Mouse (Mus musculus): ENCODE data around the gene Hexdc. TPM values are rescaled to one million over a fixed set of nuclear protein-coding genes. Genes with fewer than 3 reads are reported as not detected.

Gene Hexdc
- polyA plus RNA-seq, 1 experiment from 2014 or later, result 5.1 TPM

GRCm38 (mm10) chr11:121232706-121233105 lies 28.5 kb downstream of the Hexdc start:
- WGBS, result 32% methylated on average over 4 of the region's 4 CpGs

DNA sequence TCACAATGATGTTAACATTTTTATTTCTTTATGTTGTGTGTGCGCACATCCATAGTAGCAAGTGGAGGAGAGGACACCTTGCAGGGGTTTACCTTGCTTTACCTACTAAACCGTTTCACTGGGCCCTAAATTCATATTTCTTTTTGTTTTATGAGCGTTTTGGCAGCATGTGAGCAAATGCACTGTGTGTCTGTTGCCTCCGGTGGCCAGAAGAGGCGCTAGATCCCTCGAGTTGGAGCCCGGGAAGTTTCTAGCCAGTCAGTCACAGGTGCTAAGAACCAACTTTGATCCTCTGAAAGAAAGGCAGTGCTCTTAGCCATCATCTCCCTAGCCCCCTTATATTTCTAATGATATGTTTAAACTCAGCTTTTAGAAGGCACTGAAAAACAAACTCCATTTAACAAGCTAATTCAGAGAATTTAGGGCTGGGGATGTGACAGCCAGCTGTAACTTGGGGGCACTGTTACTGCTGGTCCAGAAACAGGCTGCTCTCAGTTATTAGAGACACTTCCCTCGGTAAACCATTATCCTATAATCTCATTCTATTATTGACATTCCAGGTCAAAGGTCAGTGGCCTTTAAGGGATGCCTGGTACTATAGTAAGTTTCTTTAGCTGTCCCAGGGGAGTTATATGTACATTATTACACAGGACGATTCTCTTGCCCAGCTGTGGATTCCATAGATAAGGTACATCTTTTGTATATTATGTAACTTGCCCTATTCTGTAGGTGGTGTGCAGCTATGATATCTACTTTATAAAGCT lies 31.4 kb downstream of the Hexdc start:
- H3K9me3 ChIP-seq (replicated peaks), result no peaks in the 10 kb centered on the region
- no peaks in the 10 kb centered on the region for H3K27me3 ChIP-seq (ENCODE audit: low read depth, poor library complexity, severe bottlenecking)
- H3K27ac ChIP-seq (replicated peaks), result peak overlapping the region; percentile 98
- DNase-seq (ENCODE audit: low spot score), result peak; percentile 43
- H3K4me3 ChIP-seq, result peak overlapping the region; percentile 80; the same call in 1 of the 2 replicates
- peaks cover 35% of the 10 kb centered on the region for H3K4me1 ChIP-seq
- 29% methylated on average over 9 of the region's 9 CpGs for WGBS
- H3K36me3 ChIP-seq, result peaks cover 21% of the 10 kb centered on the region

More at GRCm38 (mm10) chr11:121232706-121233105, 28.5 kb downstream of the Hexdc start:
- DNase-seq (ENCODE audit: low spot score), result no peak
- H3K9me3 ChIP-seq (replicated peaks), result no peaks in the 10 kb centered on the region
- no peaks in the 10 kb centered on the region for H3K36me3 ChIP-seq
- H3K4me1 ChIP-seq, result peaks cover 39% of the 10 kb centered on the region
- no peak overlapping the region for H3K4me3 ChIP-seq
- H3K27ac ChIP-seq (replicated peaks), result no peak overlapping the region
- no peaks in the 10 kb centered on the region for H3K27me3 ChIP-seq (ENCODE audit: low read depth, poor library complexity, severe bottlenecking)

GRCm38 (mm10) chr11:121236564-121237344 lies 32.5 kb downstream of the Hexdc start, which contains the start of gene Narf:
Narf (plus strand) TSS chr11:121237253.
- Histone ChIP-seq H3K4me1 (peaks cover 32% of the 10 kb centered on the region), H3K4me3 (peak within 1 kb of the TSS; percentile 80), H3K27ac (replicated peaks) (peak within 1 kb of the TSS; percentile 98), H3K9me3 (replicated peaks) (no peaks in the 10 kb centered on the region), H3K36me3 (peaks cover 30% of the 10 kb centered on the region), H3K27me3 (ENCODE audit: low read depth, poor library complexity, severe bottlenecking) (no peaks in the 10 kb centered on the region)
- under 1% methylated on average over 50 of the region's 50 CpGs for WGBS
- peak; percentile 99 for DNase-seq (ENCODE audit: low spot score)

DNA sequence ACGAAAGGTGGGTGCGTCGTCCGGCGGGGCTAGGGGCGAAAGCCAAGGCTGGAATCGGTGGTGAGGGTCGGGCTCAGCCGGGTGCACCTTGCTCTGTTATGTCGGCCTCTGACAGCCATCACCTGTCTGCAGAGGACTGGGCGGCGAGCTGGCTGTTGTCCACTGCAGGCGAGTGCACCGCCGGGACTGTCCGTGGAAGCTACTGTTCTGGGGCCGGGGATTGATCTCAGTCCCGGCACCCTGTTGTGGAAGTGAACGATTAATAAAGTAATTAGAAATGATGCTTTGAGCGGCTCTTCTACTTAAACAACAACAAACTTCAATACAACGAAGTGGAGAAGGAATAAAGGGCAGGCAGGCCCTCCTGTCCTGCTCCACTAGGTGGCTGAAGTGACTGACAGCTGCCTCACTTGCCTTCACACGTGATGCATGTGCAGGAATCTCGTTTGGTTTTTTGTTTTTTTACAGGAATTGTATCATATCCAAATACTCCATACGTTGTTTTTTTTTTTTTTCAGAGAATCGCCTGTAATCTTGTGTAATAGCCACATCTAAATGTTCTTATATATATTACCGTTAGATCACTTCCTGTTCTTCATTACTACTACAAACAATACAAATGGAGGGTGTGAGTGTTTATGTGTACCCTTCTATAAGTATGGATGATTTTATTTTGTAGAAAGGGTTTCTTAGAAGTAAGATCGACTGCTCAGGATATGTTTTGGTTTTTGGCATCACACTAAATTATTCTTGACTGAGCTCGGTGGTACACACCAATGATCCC lies 33.3 kb downstream of the Hexdc start:
- DNase-seq (ENCODE audit: low spot score), result no peak
- H3K27ac ChIP-seq (replicated peaks), result peak overlapping the region; percentile 98
- H3K4me3 ChIP-seq, result peak overlapping the region; percentile 80
- peaks cover 31% of the 10 kb centered on the region for H3K4me1 ChIP-seq
- H3K9me3 ChIP-seq (replicated peaks), result no peaks in the 10 kb centered on the region
- H3K36me3 ChIP-seq, result peaks cover 38% of the 10 kb centered on the region
- 7% methylated on average over 28 of the region's 28 CpGs for WGBS
- no peaks in the 10 kb centered on the region for H3K27me3 ChIP-seq (ENCODE audit: low read depth, poor library complexity, severe bottlenecking)

DNA sequence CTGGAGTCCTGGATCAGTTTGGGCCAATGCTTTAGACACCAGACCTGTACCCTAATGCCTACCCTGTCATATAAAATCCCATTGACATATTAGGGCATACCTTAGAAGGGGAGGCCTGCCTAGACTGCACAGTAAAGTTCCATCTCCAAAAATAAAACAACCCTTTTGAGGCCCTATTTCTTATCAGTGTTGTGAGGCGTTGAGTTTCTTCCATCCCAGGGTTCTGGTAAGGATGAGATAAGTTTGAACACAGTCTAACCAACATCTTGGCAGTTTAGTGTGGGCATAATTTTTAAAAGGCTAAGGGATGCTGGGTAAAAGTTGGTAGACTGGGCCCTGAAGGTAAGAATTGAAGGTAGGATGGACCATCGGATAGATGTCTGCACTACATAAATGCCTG lies 35.4 kb downstream of the Hexdc start:
- Histone ChIP-seq H3K27ac (replicated peaks) (no peak overlapping the region), H3K36me3 (peaks cover 58% of the 10 kb centered on the region)

GRCm38 (mm10) chr11:121250196-121250595 lies 46.0 kb downstream of the Hexdc start:
- Histone ChIP-seq H3K9me3 (replicated peaks) (no peaks in the 10 kb centered on the region), H3K4me3 (no peak overlapping the region), H3K27ac (replicated peaks) (no peak overlapping the region), H3K36me3 (peaks cover 98% of the 10 kb centered on the region), H3K27me3 (ENCODE audit: low read depth, poor library complexity, severe bottlenecking) (no peaks in the 10 kb centered on the region), H3K4me1 (no peaks in the 10 kb centered on the region)
- 92% methylated on average over 8 of the region's 8 CpGs for WGBS
- DNase-seq (ENCODE audit: low spot score), result no peak

More for the DNA sequence above, 35.4 kb downstream of the Hexdc start:
- 94% methylated on average over 2 of the region's 2 CpGs for WGBS
- DNase-seq (ENCODE audit: low spot score), result no peak
- Histone ChIP-seq H3K4me3 (no peak overlapping the region), H3K9me3 (replicated peaks) (no peaks in the 10 kb centered on the region), H3K27me3 (ENCODE audit: low read depth, poor library complexity, severe bottlenecking) (no peaks in the 10 kb centered on the region), H3K4me1 (peaks cover 31% of the 10 kb centered on the region)

- under 1% methylated on average over 91 of the region's 91 CpGs for WGBS
- H3K9me3 ChIP-seq (replicated peaks), result no peaks in the 10 kb centered on the region
- no peaks in the 10 kb centered on the region for H3K27me3 ChIP-seq (ENCODE audit: low read depth, poor library complexity, severe bottlenecking)
- H3K4me3 ChIP-seq, result peak within 1 kb of the TSS; percentile 99
- H3K27ac ChIP-seq (replicated peaks), result peak within 1 kb of the TSS; percentile 96
- DNase-seq (ENCODE audit: low spot score), result peak; percentile 87
- H3K4me1 ChIP-seq, result peaks cover 32% of the 10 kb centered on the region
- peaks cover 56% of the 10 kb centered on the region for H3K36me3 ChIP-seq
These were observed 55.2 kb downstream of the Hexdc start, which contains the start of gene Foxk2 for GRCm38 (mm10) chr11:121259160-121260100. Foxk2 (plus strand) TSS chr11:121259990.

GRCm38 (mm10) chr11:121260211-121260906 lies 56.1 kb downstream of the Hexdc start:
- peak; percentile 43 for DNase-seq (ENCODE audit: low spot score)
- H3K27ac ChIP-seq (replicated peaks), result peak overlapping the region; percentile 96
- peak overlapping the region; percentile 99 for H3K4me3 ChIP-seq
- peaks cover 56% of the 10 kb centered on the region for H3K36me3 ChIP-seq
- WGBS, result under 1% methylated on average over 59 of the region's 60 CpGs
- peaks cover 32% of the 10 kb centered on the region for H3K4me1 ChIP-seq
- H3K9me3 ChIP-seq (replicated peaks), result no peaks in the 10 kb centered on the region
- H3K27me3 ChIP-seq (ENCODE audit: low read depth, poor library complexity, severe bottlenecking), result no peaks in the 10 kb centered on the region

GRCm38 (mm10) chr11:121261074-121261473 lies 56.8 kb downstream of the Hexdc start:
- no peaks in the 10 kb centered on the region for H3K9me3 ChIP-seq (replicated peaks)
- H3K4me1 ChIP-seq, result peaks cover 32% of the 10 kb centered on the region
- H3K27me3 ChIP-seq (ENCODE audit: low read depth, poor library complexity, severe bottlenecking), result no peaks in the 10 kb centered on the region
- 59% methylated on average over 2 of the region's 2 CpGs for WGBS
- no peak for DNase-seq (ENCODE audit: low spot score)
- H3K27ac ChIP-seq (replicated peaks), result peak overlapping the region; percentile 96
- peak overlapping the region; percentile 99 for H3K4me3 ChIP-seq
- peaks cover 56% of the 10 kb centered on the region for H3K36me3 ChIP-seq

All from midbrain, embryonic 10.5 days (tissue).